Mouse (Mus musculus) spleen, postnatal 14 days (tissue): ENCODE measurements at regions not wholly inside any gene's neighbourhood (a gene's known extent, or its start where the extent isn't known, plus 50 kb on each side); places are given as distances from the start of the nearest gene placed in this dataset.

Experiments used
- DNase-seq, 2 experiments: peaks; one replicate each; pipeline ENCODE4 v3.0.0; 2021 to 2022; ENCODE audit warnings: low spot score in 2 of 2

DNA sequence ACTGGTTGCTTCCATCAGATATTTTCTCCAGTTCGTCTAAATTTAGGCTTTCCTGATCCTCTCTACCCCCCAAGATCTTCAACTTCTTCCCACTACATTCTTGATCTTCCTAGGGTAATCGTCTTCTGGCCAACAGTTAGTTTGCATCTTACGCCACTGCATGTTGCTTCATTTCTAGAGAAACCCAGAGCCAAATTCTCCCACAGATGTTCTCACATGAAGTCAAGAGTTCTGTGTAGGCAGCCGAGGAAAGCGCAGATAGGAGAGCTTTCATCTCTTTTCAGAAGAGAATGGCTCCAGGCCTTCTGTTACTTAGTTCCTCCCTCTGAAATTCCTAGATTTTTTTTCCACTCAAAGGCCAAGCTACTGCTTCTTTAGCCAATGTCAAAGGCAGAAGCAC, 179.9 kb downstream of the Fgf10 start:
- no peak for DNase-seq

DNA sequence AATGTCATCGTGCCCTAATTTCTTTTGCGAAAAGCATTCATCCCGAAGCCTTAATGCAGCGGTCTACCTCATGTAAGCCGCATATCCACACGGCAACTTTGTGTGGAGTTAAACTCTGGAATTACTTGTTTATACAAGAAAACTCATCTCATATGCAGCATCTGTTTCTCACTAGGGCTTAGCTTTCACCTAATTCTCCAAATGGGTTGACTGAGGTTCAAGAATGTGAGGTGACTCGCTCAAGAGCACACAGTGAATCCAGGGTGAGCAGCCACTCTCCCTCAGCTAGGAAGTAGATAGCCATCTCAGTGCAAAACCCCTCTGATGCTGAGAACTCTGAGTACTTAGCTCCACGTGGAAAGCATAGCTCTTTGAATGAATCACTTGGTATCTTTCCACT, 181.1 kb downstream of the Fgf10 start:
- no peak for DNase-seq

- no peak for DNase-seq
These were observed 216.8 kb downstream of the Fgf10 start for GRCm38 (mm10) chr13:118886339-118886810.

GRCm38 (mm10) chr13:118895079-118895478, 225.5 kb downstream of the Fgf10 start:
- DNase-seq = no peak

DNA sequence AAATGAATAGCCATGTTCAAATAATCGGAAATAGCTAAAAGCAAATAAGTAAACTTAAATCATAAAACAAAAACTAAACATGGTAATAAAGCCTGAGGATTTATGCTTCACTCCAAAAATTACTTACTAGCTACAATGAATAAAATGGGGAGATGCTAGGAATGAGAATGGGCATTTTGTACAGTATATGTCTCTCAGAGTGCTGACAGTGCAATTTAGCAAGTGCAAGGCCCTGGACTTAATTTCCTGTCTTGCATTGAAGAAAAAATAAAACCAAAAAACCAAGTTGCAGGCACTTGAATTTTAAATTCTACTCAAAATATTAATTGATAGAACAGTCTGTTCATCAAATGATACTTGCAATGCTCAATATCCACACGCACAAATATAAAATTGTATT, 232.4 kb downstream of the Fgf10 start:
- DNase-seq = no peak

DNA sequence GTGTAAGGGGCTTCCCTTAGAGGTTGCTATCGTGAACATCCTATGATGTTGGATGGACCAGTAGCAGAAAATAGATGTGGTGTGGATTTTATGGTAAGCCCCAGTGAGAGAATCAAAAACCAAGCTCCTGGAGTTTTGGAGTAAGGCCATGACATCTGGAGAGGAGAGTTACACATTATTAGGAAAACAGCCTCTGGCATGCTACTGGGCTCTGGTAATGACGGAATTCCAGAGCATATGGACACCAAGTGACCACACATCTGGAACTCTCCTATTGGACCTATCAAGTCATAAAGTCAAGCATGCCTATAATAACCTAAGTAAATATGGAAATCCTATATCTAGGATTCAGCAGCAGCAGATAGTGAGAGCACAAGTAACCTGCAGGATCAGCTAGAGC, 240.8 kb downstream of the Fgf10 start:
- no peak for DNase-seq

DNA sequence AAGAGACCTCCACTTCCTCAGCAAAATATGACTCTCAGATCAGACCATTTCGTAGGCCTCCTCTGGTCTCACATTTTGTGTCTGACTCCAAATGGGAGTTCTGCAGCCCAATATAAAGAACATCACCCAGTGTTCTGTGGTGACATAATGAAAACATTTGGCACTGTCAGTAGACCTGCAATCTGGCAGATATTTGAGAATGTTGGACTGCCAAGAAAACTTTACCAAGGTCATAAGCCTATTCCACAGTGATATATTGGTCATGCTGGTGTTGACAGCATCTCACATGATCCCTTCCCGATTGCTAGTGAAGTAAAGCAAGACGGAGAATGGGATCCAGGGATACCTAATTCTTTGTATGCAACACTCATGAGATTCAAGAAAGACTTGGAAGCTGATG, 271.2 kb downstream of the Fgf10 start:
- DNase-seq = no peak

GRCm38 (mm10) chr13:118966120-118966676, 296.6 kb downstream of the Fgf10 start:
- no peak for DNase-seq

DNA sequence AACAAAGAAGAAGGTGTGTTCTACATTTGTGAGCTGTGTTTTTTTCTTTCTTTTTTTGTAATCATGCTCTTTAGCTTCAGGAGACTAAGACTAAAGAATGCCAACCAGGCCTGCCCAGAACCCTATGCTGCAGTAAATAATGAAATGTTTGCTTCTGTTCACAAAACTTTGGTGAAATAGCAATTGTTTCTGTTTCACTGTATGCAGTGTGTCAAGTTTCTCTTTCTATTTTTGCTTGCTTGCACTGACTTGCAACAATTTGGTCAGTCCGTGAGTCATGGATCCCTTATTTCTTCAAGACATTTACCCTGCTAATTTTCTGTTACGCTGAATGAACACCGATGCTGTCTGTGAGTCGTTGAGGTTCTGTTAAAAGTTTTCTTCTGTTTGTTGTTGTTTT, 298.1 kb downstream of the Fgf10 start:
- DNase-seq = no peak

DNA sequence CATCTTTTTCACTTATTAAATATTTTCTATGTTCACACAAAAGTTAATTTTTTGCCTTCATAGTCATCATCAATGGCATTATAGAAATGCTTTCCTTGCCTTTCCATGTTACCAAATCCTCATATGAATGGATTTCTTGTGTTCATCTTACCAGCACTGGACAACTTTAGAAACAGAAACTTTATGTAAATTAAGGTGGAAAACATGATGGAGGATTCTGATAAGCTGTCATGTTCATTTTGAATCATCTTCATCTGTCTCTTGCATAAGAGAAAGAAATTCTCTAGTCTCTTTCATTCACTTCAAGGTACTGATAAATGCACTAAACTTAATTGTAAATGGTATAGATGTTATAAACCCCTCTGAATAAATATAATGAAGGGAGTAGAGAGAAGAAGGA, 305.4 kb downstream of the Fgf10 start:
- DNase-seq = no peak

- DNase-seq = no peak
These were observed 305.9 kb downstream of the Fgf10 start for GRCm38 (mm10) chr13:118975519-118975918.

DNA sequence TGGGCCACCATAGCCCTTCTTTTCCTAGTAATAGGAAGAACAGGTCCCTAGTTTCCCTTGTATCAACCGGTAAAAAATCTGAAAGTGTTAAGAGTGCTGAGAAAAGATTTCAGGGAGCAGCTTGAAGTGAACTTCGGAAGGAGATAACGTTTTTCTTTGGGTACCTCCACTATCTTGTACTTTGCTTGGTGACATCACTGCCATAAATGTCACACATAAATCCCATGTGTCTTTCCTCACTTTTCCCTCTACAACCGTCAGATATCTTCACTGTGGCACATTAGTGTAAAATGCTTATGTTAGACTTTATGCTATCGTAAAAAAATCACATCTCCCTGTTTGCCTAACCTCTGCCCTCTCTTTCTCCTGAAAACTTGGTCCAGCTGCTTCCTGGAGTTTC, 309.9 kb downstream of the Fgf10 start:
- DNase-seq = no peak

DNA sequence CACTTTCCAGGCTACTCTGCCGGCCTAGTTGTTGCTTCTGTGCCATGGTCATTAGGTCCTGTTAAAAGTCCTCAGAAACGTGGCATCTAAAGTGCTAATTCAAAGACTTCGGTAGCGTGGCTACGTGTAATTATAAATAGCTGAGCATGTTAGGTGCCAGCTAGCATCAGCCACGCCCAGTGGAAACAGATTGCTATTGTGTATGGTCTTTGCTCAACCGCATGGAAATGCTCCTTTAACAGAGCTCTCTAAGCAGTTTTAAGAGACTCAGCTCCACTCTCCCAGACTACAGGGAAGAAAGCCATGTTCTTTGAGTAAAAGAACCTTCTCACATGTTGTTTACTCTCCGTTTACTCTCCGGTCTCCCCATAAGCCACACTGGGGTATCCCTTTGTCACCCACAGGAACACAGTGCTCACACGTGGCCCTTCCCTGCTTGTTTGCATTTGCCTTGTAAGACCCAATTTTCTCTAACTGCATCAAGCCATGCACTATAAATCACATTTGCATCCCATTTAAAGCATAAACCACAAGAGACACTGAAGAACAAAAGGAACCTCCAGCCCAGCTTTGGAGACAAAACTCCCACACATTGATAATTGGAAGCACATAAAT, 311.7 kb downstream of the Fgf10 start:
- DNase-seq = no peak

- DNase-seq = no peak
These were observed 315.7 kb downstream of the Fgf10 start for GRCm38 (mm10) chr13:118985285-118985684.

DNA sequence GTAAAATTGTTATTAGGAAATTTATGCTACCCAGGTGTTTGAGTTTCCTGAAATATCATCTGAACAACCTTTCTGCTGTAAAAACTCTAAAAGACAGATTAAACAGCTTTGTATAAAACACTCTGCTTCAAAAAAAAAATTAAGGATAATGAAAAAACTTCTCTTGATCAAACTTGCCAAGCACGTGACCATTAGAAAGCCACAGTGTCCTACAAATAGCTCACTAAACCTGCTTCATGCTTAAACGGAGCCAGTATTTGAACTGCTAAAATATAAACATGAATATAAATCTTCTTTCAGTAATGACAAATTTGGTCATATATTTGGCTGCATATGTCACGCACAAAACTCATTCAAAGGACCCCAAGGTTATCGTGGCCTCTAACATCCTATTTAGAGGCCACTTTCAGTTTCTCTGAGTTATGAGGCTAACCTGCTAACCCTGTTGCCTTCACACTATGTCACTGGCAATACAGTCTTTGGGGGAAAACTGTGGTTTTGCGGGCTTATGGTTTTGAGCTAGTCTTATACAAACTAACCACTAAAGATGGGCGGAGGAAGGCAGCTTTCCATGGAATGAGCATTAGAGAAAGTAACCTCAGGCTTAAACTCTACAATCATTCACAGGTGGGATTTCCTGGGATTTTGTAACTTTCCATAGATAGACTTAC, 355.8 kb downstream of the Fgf10 start:
- DNase-seq = no peak

DNA sequence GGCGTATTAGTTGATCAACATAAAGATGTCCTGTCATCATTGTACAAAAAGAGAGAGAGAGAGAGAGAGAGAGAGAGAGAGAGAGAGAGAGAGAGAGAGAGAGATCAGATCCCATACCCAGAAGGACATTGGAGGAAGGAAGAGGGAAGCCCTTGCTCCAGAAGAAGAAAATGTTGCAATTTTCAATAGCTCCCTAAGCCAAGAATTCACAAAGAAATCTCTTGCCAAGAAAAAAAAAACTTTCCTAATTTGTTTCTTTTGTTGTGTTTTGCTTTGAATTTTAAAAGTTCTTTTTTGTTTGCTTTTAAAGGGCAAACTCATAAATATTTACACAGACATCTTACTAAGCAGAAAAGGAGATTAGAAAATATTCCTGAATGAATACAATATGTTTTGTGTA, 370.0 kb downstream of the Fgf10 start:
- no peak for DNase-seq

GRCm38 (mm10) chr13:119045112-119045511, 375.5 kb downstream of the Fgf10 start:
- no peak for DNase-seq

GRCm38 (mm10) chr13:119068745-119069580, 359.4 kb upstream of the Paip1 start:
- no peak for DNase-seq

- no peak for DNase-seq
These were observed 358.8 kb upstream of the Paip1 start for GRCm38 (mm10) chr13:119069581-119069936.

DNA sequence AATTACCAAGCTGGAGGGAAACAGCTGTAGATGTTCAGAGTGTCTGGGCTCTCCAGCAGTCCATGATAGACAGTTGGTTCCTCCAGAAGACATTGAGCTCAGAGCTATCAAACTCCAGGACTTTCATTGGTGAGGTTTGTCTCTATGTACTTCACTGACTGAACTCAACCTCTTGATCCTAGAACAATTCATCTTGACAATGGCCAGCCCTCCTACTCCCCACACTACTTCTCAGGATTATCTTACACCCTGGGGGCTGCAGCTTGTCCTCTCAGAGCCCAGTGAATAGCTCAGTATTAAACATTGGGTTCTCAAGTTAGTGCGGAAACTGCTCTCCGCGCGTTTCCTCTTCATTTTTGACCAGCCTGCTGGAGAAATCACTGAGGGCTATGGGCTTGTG, 349.2 kb upstream of the Paip1 start:
- DNase-seq = no peak

- DNase-seq = no peak
These were observed 346.7 kb upstream of the Paip1 start for GRCm38 (mm10) chr13:119081691-119082090.

- no peak for DNase-seq
These were observed 310.5 kb upstream of the Paip1 start for GRCm38 (mm10) chr13:119117906-119118305.

DNA sequence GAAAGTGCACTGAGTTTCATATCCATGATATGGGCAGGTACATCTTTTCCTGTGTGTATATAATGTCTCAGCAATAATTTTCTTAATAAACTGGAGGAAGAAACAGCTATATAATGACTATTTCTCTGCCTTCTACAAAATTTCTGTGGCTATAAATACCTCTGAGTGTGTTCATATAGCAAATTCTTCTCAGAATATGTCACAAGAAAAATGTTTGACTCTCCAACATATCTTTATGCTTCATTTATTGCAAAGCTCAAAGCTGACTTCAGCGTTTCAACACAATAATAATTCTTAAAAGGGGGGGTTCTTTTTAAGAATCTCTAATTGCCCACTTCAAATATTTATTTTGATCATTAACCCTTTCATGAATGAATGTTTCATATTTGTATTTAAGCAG, 310.0 kb upstream of the Paip1 start:
- DNase-seq = no peak
